25 mouse cellular contexts compared by ENCODE assay signal in genomic region chr8:95344668-95345067, GRCm38 (mm10). TPM values are rescaled to one million over a fixed set of nuclear protein-coding genes. Genes with fewer than 3 reads are reported as not detected.
DNase-seq lines count a peak whose midpoint lies in the region; ATAC-seq and TF ChIP-seq lines count a peak whose summit lies in the region.
"Had no signal": no experiment of that assay in that cellular context is flagged by ENCODE, and none has a peak within 500 bp of the region (broad histone marks: within the 10 kb centered on the region; RNA-seq: fewer than 3 reads in every experiment).

No protein-coding gene starts in this region.

- H3K4me1 ChIP-seq in hindbrain, postnatal 0 days (ENCODE audit: insufficient read depth, low read length): peaks cover 15% of the 10 kb centered on the region; the same call in 1 of the 2 replicates
- peaks cover 16% of the 10 kb centered on the region for H3K4me1 ChIP-seq in hindbrain, embryonic 16.5 days (ENCODE audit: control insufficient read depth, insufficient read depth, low read depth, low read length)
- H3K4me1 ChIP-seq in liver, postnatal 0 days (ENCODE audit: insufficient read depth): no peaks in the 10 kb centered on the region
- H3K4me1 ChIP-seq in liver, embryonic 11.5 days (replicated peaks; ENCODE audit: control insufficient read depth, insufficient read depth, low read length): no peaks in the 10 kb centered on the region
- peaks cover 15% of the 10 kb centered on the region for H3K4me1 ChIP-seq in E14TG2a.4 (replicated peaks; ENCODE audit: low read depth, low read length)
- H3K4me1 ChIP-seq in MEL (ENCODE audit: control insufficient read depth in 1 of 2, insufficient read depth in 2 of 2, low read length in 2 of 2): no peaks in the 10 kb centered on the region

- H3K36me3 ChIP-seq in hindbrain, postnatal 0 days (ENCODE audit: insufficient read depth, low read length): peaks cover 34% of the 10 kb centered on the region; the same call in 1 of the 2 replicates
- peaks cover 20% of the 10 kb centered on the region for H3K36me3 ChIP-seq in hindbrain, embryonic 16.5 days (ENCODE audit: control insufficient read depth, insufficient read depth, low read length)
- H3K36me3 ChIP-seq in liver, postnatal 0 days (replicated peaks; ENCODE audit: insufficient read depth, low read length): peaks cover 23% of the 10 kb centered on the region
- H3K36me3 ChIP-seq in liver, embryonic 11.5 days (ENCODE audit: control insufficient read depth, insufficient read depth, low read length): no peaks in the 10 kb centered on the region; the same call in 1 of the 2 replicates
- H3K36me3 ChIP-seq in E14TG2a.4 (ENCODE audit: insufficient read depth, low read length) (peaks cover 52% of the 10 kb centered on the region), MEL (ENCODE audit: control insufficient read depth in 1 of 2, insufficient read depth in 2 of 2, low read length in 2 of 2) (no peaks in the 10 kb centered on the region)

- TF ChIP-seq POLR2A in MEL (IDR thresholded peaks at IDR 0.05; ENCODE audit: control insufficient read depth in 1 of 2, insufficient read depth in 1 of 2, low read depth in 1 of 2, low read length in 2 of 2, poor library complexity in 1 of 2): no peak

- DNase-seq in hindbrain, postnatal 0 days (ENCODE audit: low spot score): no peak
- no peak for DNase-seq in liver, postnatal 0 days
- DNase-seq in liver, embryonic 11.5 days (ENCODE audit: low spot score): no peak
- no peak for DNase-seq in MEL (ENCODE audit: low read depth, low spot score)
- no peak for DNase-seq in adrenal gland, adult 2 months
- DNase-seq: adrenal gland, postnatal 36 days; cerebellum, adult 11 months; cerebellum, postnatal 10 days; gastrocnemius, postnatal 25 days; kidney, adult 18-20 months; right cerebral cortex, postnatal 14 days; thymus, postnatal 14 days had no signal

- TF ChIP-seq CTCF in hindbrain, postnatal 0 days (IDR thresholded peaks at IDR 0.05; ENCODE audit: low read depth): peak; percentile 43
- peak; percentile 30; the same call in 1 of the 2 replicates for TF ChIP-seq CTCF in liver, postnatal 0 days (IDR thresholded peaks at IDR 0.05; ENCODE audit: low read depth)
- TF ChIP-seq CTCF in E14TG2a.4 (conservative IDR thresholded peaks at IDR 0.05; ENCODE audit: low read length) (peak; percentile 41), MEL (IDR thresholded peaks at IDR 0.05 in 2 of 3, conservative IDR thresholded peaks at IDR 0.05 in 1 of 3; ENCODE audit: control insufficient read depth in 1 of 3, insufficient read depth in 1 of 3, low read depth in 2 of 3, low read length in 3 of 3, poor library complexity in 1 of 3, severe bottlenecking in 1 of 3) (peak; percentile 16 to 21 (median 17); a peak in 4 of 6 replicates)

- H3K9ac ChIP-seq in hindbrain, postnatal 0 days (replicated peaks; ENCODE audit: low read length): no peak overlapping the region
- no peak overlapping the region for H3K9ac ChIP-seq in hindbrain, embryonic 16.5 days (ENCODE audit: low read depth, low read length)
- no peak overlapping the region for H3K9ac ChIP-seq in liver, postnatal 0 days (replicated peaks)
- H3K9ac ChIP-seq in liver, embryonic 11.5 days (ENCODE audit: low read depth, low read length): no peak overlapping the region
- H3K9ac ChIP-seq in MEL (ENCODE audit: control insufficient read depth, low read depth, low read length, poor library complexity, severe bottlenecking): no peak overlapping the region
- H3K9ac ChIP-seq: heart, embryonic 15.5 days; hindbrain, embryonic 15.5 days; midbrain, embryonic 12.5 days had no signal

- H3K27ac ChIP-seq in hindbrain, postnatal 0 days: no peak overlapping the region
- no peak overlapping the region for H3K27ac ChIP-seq in hindbrain, embryonic 16.5 days (ENCODE audit: low read depth, low read length)
- no peak overlapping the region for H3K27ac ChIP-seq in liver, postnatal 0 days (ENCODE audit: low read depth)
- no peak overlapping the region for H3K27ac ChIP-seq in liver, embryonic 11.5 days (ENCODE audit: low read depth, low read length)
- no peak overlapping the region for H3K27ac ChIP-seq in MEL (ENCODE audit: control insufficient read depth, low read depth, low read length)
- H3K27ac ChIP-seq: embryonic facial prominence, embryonic 10.5 days; heart, embryonic 15.5 days; hindbrain, embryonic 15.5 days; midbrain, embryonic 12.5 days had no signal

- no peak for ATAC-seq in hindbrain, postnatal 0 days
- ATAC-seq in hindbrain, embryonic 16.5 days: no peak
- ATAC-seq in liver, postnatal 0 days: no peak
- no peak for ATAC-seq in liver, embryonic 11.5 days (replicated peaks; ENCODE audit: low FRiP score)
- ATAC-seq: forebrain, embryonic 16.5 days had no signal

- no peak for TF ChIP-seq EP300 in liver, postnatal 0 days (IDR thresholded peaks at IDR 0.05; ENCODE audit: low read depth)
- TF ChIP-seq EP300 in MEL (IDR thresholded peaks at IDR 0.05; ENCODE audit: low read depth in 1 of 2, low read length in 2 of 2): no peak

- H3K9me3 ChIP-seq in hindbrain, postnatal 0 days (ENCODE audit: low read length): no peaks in the 10 kb centered on the region
- no peaks in the 10 kb centered on the region for H3K9me3 ChIP-seq in hindbrain, embryonic 16.5 days (ENCODE audit: control insufficient read depth, low read length)
- H3K9me3 ChIP-seq in liver, postnatal 0 days (ENCODE audit: low read length): no peaks in the 10 kb centered on the region
- H3K9me3 ChIP-seq in liver, embryonic 11.5 days (ENCODE audit: control insufficient read depth, low read length): no peaks in the 10 kb centered on the region
- H3K9me3 ChIP-seq in E14TG2a.4 (ENCODE audit: low read length): no peaks in the 10 kb centered on the region
- no peaks in the 10 kb centered on the region for H3K9me3 ChIP-seq in MEL (replicated peaks; ENCODE audit: insufficient read depth, low read length)
- H3K9me3 ChIP-seq: embryonic facial prominence, embryonic 10.5 days; heart, embryonic 15.5 days; hindbrain, embryonic 15.5 days; midbrain, embryonic 12.5 days had no signal

- 79% methylated on average over 6 of the region's 6 CpGs for WGBS in hindbrain, postnatal 0 days
- WGBS in hindbrain, embryonic 16.5 days: 77% methylated on average over 6 of the region's 6 CpGs
- 83% methylated on average over 6 of the region's 6 CpGs for WGBS in liver, postnatal 0 days (ENCODE audit: insufficient replicate concordance)
- WGBS in liver, embryonic 11.5 days: 76% methylated on average over 6 of the region's 6 CpGs

- no peak overlapping the region for H3K4me2 ChIP-seq in hindbrain, postnatal 0 days (ENCODE audit: low read depth, low read length)
- no peak overlapping the region for H3K4me2 ChIP-seq in hindbrain, embryonic 16.5 days (ENCODE audit: low read length)
- H3K4me2 ChIP-seq in liver, postnatal 0 days (ENCODE audit: low read depth, low read length): no peak overlapping the region
- no peak overlapping the region for H3K4me2 ChIP-seq in liver, embryonic 11.5 days
- H3K4me2 ChIP-seq: heart, embryonic 15.5 days; hindbrain, embryonic 15.5 days; midbrain, embryonic 12.5 days had no signal

- TF ChIP-seq RAD21 in MEL (IDR thresholded peaks at IDR 0.05; ENCODE audit: low read depth, low read length): no peak

- no peaks in the 10 kb centered on the region for H3K79me2 ChIP-seq in MEL (ENCODE audit: control insufficient read depth, insufficient read depth, low read length, poor library complexity)

- H3K27me3 ChIP-seq in hindbrain, postnatal 0 days (ENCODE audit: insufficient read depth, low read length): no peaks in the 10 kb centered on the region
- no peaks in the 10 kb centered on the region for H3K27me3 ChIP-seq in hindbrain, embryonic 16.5 days (replicated peaks; ENCODE audit: control insufficient read depth, insufficient read depth, low read length)
- H3K27me3 ChIP-seq in liver, postnatal 0 days (ENCODE audit: insufficient read depth, low read length): no peaks in the 10 kb centered on the region
- H3K27me3 ChIP-seq in liver, embryonic 11.5 days (replicated peaks; ENCODE audit: control insufficient read depth, insufficient read depth, low read length): peaks cover 8% of the 10 kb centered on the region
- H3K27me3 ChIP-seq in E14TG2a.4 (ENCODE audit: insufficient read depth, low read length) (peaks cover 8% of the 10 kb centered on the region), MEL (ENCODE audit: control insufficient read depth in 1 of 2, insufficient read depth in 2 of 2, low read length in 2 of 2) (no peaks in the 10 kb centered on the region)
- H3K27me3 ChIP-seq: heart, embryonic 15.5 days; hindbrain, embryonic 15.5 days had no signal

- no peak overlapping the region for H3K4me3 ChIP-seq in hindbrain, postnatal 0 days (ENCODE audit: low read length)
- no peak overlapping the region for H3K4me3 ChIP-seq in hindbrain, embryonic 16.5 days (ENCODE audit: low read length)
- no peak overlapping the region for H3K4me3 ChIP-seq in liver, postnatal 0 days (ENCODE audit: low read depth, low read length)
- no peak overlapping the region for H3K4me3 ChIP-seq in liver, embryonic 11.5 days (ENCODE audit: low read depth, low read length)
- H3K4me3 ChIP-seq in E14TG2a.4 (replicated peaks; ENCODE audit: low read length) (no peak overlapping the region), MEL (ENCODE audit: control insufficient read depth in 1 of 2, insufficient read depth in 1 of 2, low read depth in 2 of 2, low read length in 2 of 2) (no peak overlapping the region)
- H3K4me3 ChIP-seq: embryonic facial prominence, embryonic 10.5 days; heart, embryonic 15.5 days; hindbrain, embryonic 15.5 days; midbrain, embryonic 12.5 days had no signal

RNA-seq across cellular contexts. Expression of gene Mmp15, which starts 7.4 kb away (rescaled TPM):
- total RNA-seq in hindbrain, postnatal 0 days (2014; rRNA removed): 72.9 and 80.6 TPM in 2 replicates
- 14.0 and 14.2 TPM in 2 replicates for polyA plus RNA-seq in hindbrain, postnatal 0 days (2015; fragmentation: Nextera tagmentation; extraction: Ambion mirVana)
- 15.7 and 18.4 TPM in 2 replicates for polyA plus RNA-seq in hindbrain, embryonic 16.5 days (2015; fragmentation: Nextera tagmentation; extraction: Ambion mirVana)
- 0.66 and 0.76 TPM in 2 replicates for polyA plus RNA-seq in liver, postnatal 0 days (2015; fragmentation: Nextera tagmentation; extraction: Ambion mirVana)
- polyA plus RNA-seq in liver, embryonic 11.5 days (2014; fragmentation: Nextera tagmentation; extraction: Ambion mirVana): 4.4 and 5.4 TPM in 2 replicates
- not detected in 2 replicates for total RNA-seq in MEL (2012; rRNA removed)
- polyA plus RNA-seq in MEL (2012; ENCODE audit: insufficient read depth in 1 of 2, insufficient read length in 2 of 2, low read depth in 1 of 2, low replicate concordance in 2 of 2, missing spikeins in 1 of 2): under 1 TPM in 1 of 2 experiments, not detected in 1; 0.01 TPM
- total RNA-seq in adrenal gland, adult 2 months (2021): 1 to 10 TPM; 5.5 to 7.7 TPM
- 14.1 and 16.4 TPM in 2 replicates for polyA plus RNA-seq in adrenal gland, adult 2 months (2012; rRNA removed)
- total RNA-seq: monocyte, adult 5-6 weeks had no signal

RNA-seq across cellular contexts. Expression of gene Usb1, which starts 12.6 kb away (rescaled TPM):
- 22.8 and 68.5 TPM in 2 replicates for total RNA-seq in hindbrain, postnatal 0 days (2014; rRNA removed)
- 25.6 and 25.9 TPM in 2 replicates for polyA plus RNA-seq in hindbrain, postnatal 0 days (2015; fragmentation: Nextera tagmentation; extraction: Ambion mirVana)
- polyA plus RNA-seq in hindbrain, embryonic 16.5 days (2015; fragmentation: Nextera tagmentation; extraction: Ambion mirVana): 35.7 and 39.8 TPM in 2 replicates
- polyA plus RNA-seq in liver, postnatal 0 days (2015; fragmentation: Nextera tagmentation; extraction: Ambion mirVana): 10.9 and 12.0 TPM in 2 replicates
- 23.5 and 25.3 TPM in 2 replicates for polyA plus RNA-seq in liver, embryonic 11.5 days (2014; fragmentation: Nextera tagmentation; extraction: Ambion mirVana)
- total RNA-seq in MEL (2012; rRNA removed): 29.1 and 36.2 TPM in 2 replicates
- polyA plus RNA-seq in MEL (2012; ENCODE audit: insufficient read depth in 1 of 2, insufficient read length in 2 of 2, low read depth in 1 of 2, low replicate concordance in 2 of 2, missing spikeins in 1 of 2): 10 to 100 TPM in 1 of 2 experiments, not detected in 1; 52.5 TPM
- total RNA-seq in adrenal gland, adult 2 months (2021): 10 to 100 TPM; 13.1 to 16.7 TPM
- 19.6 and 23.8 TPM in 2 replicates for polyA plus RNA-seq in adrenal gland, adult 2 months (2012; rRNA removed)

RNA-seq across cellular contexts. Expression of gene Zfp319, which starts 12.9 kb away (rescaled TPM):
- 18.3 and 21.0 TPM in 2 replicates for total RNA-seq in hindbrain, postnatal 0 days (2014; rRNA removed)
- 9.2 and 10.5 TPM in 2 replicates for polyA plus RNA-seq in hindbrain, postnatal 0 days (2015; fragmentation: Nextera tagmentation; extraction: Ambion mirVana)
- 12.1 and 15.8 TPM in 2 replicates for polyA plus RNA-seq in hindbrain, embryonic 16.5 days (2015; fragmentation: Nextera tagmentation; extraction: Ambion mirVana)
- polyA plus RNA-seq in liver, postnatal 0 days (2015; fragmentation: Nextera tagmentation; extraction: Ambion mirVana): 0.94 and 0.97 TPM in 2 replicates
- 3.3 and 3.4 TPM in 2 replicates for polyA plus RNA-seq in liver, embryonic 11.5 days (2014; fragmentation: Nextera tagmentation; extraction: Ambion mirVana)
- total RNA-seq in MEL (2012; rRNA removed): 1.8 and 2.0 TPM in 2 replicates
- 1 to 10 TPM in 1 of 2 experiments, not detected in 1; 4.8 TPM for polyA plus RNA-seq in MEL (2012; ENCODE audit: insufficient read depth in 1 of 2, insufficient read length in 2 of 2, low read depth in 1 of 2, low replicate concordance in 2 of 2, missing spikeins in 1 of 2)
- 10 to 100 TPM in 1 of 2 experiments, 1 to 10 TPM in 1; 9.6 to 10.5 TPM for total RNA-seq in adrenal gland, adult 2 months (2021)
- polyA plus RNA-seq in adrenal gland, adult 2 months (2012; rRNA removed): 12.3 and 13.0 TPM in 2 replicates

RNA-seq across cellular contexts. Expression of gene Tepp, which starts 34.3 kb away (rescaled TPM):
- 1.4 TPM in 1 of 2 replicates, not detected in the other for total RNA-seq in hindbrain, postnatal 0 days (2014; rRNA removed)
- 3.1 and 3.7 TPM in 2 replicates for polyA plus RNA-seq in hindbrain, postnatal 0 days (2015; fragmentation: Nextera tagmentation; extraction: Ambion mirVana)
- 3.5 and 6.6 TPM in 2 replicates for polyA plus RNA-seq in hindbrain, embryonic 16.5 days (2015; fragmentation: Nextera tagmentation; extraction: Ambion mirVana)
- not detected in 2 replicates for polyA plus RNA-seq in liver, postnatal 0 days (2015; fragmentation: Nextera tagmentation; extraction: Ambion mirVana)
- polyA plus RNA-seq in liver, embryonic 11.5 days (2014; fragmentation: Nextera tagmentation; extraction: Ambion mirVana): not detected in 2 replicates
- not detected in 2 replicates for total RNA-seq in MEL (2012; rRNA removed)
- not detected for polyA plus RNA-seq in MEL (2012; ENCODE audit: insufficient read depth in 1 of 2, insufficient read length in 2 of 2, low read depth in 1 of 2, low replicate concordance in 2 of 2, missing spikeins in 1 of 2)
- total RNA-seq in adrenal gland, adult 2 months (2021): under 1 TPM; 0.59 to 0.95 TPM
- polyA plus RNA-seq in adrenal gland, adult 2 months (2012; rRNA removed): 0.28 and 0.45 TPM in 2 replicates
- total RNA-seq: gastrocnemius, postnatal 25 days; hematopoietic stem cell, adult 5-6 weeks; liver, adult 2 months; neutrophil, adult 5-6 weeks had no signal
- polyA plus RNA-seq: embryonic facial prominence, embryonic 10.5 days; large intestine, adult 2 months; liver, adult 2 months; midbrain, embryonic 12.5 days had no signal

RNA-seq across cellular contexts. Expression of gene Cngb1, which starts 38.3 kb away (rescaled TPM):
- 0.52 and 0.83 TPM in 2 replicates for total RNA-seq in hindbrain, postnatal 0 days (2014; rRNA removed)
- polyA plus RNA-seq in hindbrain, postnatal 0 days (2015; fragmentation: Nextera tagmentation; extraction: Ambion mirVana): 1.2 and 1.7 TPM in 2 replicates
- 0.25 and 0.69 TPM in 2 replicates for polyA plus RNA-seq in hindbrain, embryonic 16.5 days (2015; fragmentation: Nextera tagmentation; extraction: Ambion mirVana)
- 0.08 and 0.29 TPM in 2 replicates for polyA plus RNA-seq in liver, postnatal 0 days (2015; fragmentation: Nextera tagmentation; extraction: Ambion mirVana)
- 0.36 TPM in 1 of 2 replicates, not detected in the other for polyA plus RNA-seq in liver, embryonic 11.5 days (2014; fragmentation: Nextera tagmentation; extraction: Ambion mirVana)
- total RNA-seq in MEL (2012; rRNA removed): not detected in 2 replicates
- polyA plus RNA-seq in MEL (2012; ENCODE audit: insufficient read depth in 1 of 2, insufficient read length in 2 of 2, low read depth in 1 of 2, low replicate concordance in 2 of 2, missing spikeins in 1 of 2): under 1 TPM in 1 of 2 experiments, not detected in 1; 0.03 TPM
- 1 to 10 TPM in 1 of 2 experiments, under 1 TPM in 1; 0.55 to 1.1 TPM for total RNA-seq in adrenal gland, adult 2 months (2021)
- 0.57 and 0.71 TPM in 2 replicates for polyA plus RNA-seq in adrenal gland, adult 2 months (2012; rRNA removed)
- total RNA-seq: monocyte, adult 5-6 weeks had no signal
- polyA plus RNA-seq: embryonic facial prominence, embryonic 10.5 days; limb, embryonic 11.5 days had no signal
